Mouse (Mus musculus) liver, postnatal 0 days (tissue): Measurements from ENCODE around the gene Sntb2.

Source experiments
- CTCF ChIP-seq: sonication (generic); IDR thresholded peaks from 2 replicates; pipeline ENCODE4 v1.5.1; 2016; ENCODE audit warnings: antibody characterized with exemption, low read depth
- EP300 ChIP-seq: IDR thresholded peaks from 2 replicates; pipeline ENCODE4 v1.6.1; 2016; ENCODE audit warnings: antibody characterized with exemption, low read depth, mild to moderate bottlenecking

GRCm38 (mm10) chr8:106964573-106964972 is 29.0 kb downstream of the Sntb2 start:
- TF ChIP-seq CTCF (no peak), EP300 (no peak)
